Mouse (Mus musculus) brain, embryonic 14.5 days (tissue): ENCODE measurements around the gene Dusp22. TPM values are rescaled to one million over a fixed set of nuclear protein-coding genes. Genes with fewer than 3 reads are reported as not detected.
A peak's percentile ranks its signal among the peaks of the same experiment; 100 is the strongest.

ENCODE experiments used
- DNase-seq: peaks from one replicate; pipeline ENCODE4 v3.0.0-alpha.2; 2011; ENCODE audit warnings: low read depth
- CTCF ChIP-seq: fragments of 200-500 bp; IDR thresholded peaks from 2 replicates; pipeline ENCODE4 v1.5.1; 2012; ENCODE audit warnings: inconsistent platforms, mild to moderate bottlenecking, moderate library complexity, borderline replicate concordance; ENCODE audit not compliant: insufficient read depth, insufficient read length; ENCODE audit errors: extremely low read depth
- POLR2A ChIP-seq: fragments of 200-500 bp; IDR thresholded peaks from 2 replicates; pipeline ENCODE4 v1.6.1; 2012; ENCODE audit warnings: mild to moderate bottlenecking, inconsistent platforms, borderline replicate concordance; ENCODE audit not compliant: poor library complexity, insufficient read depth, insufficient read length, severe bottlenecking; ENCODE audit errors: extremely low read depth
- polyA plus RNA-seq: library from polyadenylated mRNA; depleted of rRNA; stranded (reverse); fragments of >200 nt; gene quantifications from 2 replicates; pipeline ENCODE4 v1.2.3, GENCODE M21; 2012; rRNA removed

Dusp22 gene
- polyA plus RNA-seq, 1 experiment = 20.4 TPM

DNA sequence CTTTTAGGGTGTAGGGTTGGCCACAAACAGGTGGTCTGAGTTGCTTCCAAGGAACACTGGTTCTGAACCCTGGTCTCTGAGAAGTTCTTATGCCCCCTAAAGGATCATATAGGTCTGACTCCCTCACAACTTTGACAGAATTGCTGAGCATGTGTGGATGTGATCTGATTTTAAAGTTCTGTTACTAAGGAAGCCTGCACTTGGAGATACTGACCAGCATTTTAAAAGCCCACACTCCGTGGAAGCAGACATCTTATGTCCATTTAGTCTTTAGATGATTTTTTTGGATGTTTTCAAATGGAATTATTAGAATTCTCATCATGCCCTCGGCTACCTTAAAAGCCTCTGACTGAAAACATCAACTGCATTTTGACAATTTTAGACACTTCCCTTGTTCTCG, 95.8 kb downstream of the Dusp22 start:
- DNase-seq = no peak
- TF ChIP-seq POLR2A (no peak), CTCF (no peak)

DNA sequence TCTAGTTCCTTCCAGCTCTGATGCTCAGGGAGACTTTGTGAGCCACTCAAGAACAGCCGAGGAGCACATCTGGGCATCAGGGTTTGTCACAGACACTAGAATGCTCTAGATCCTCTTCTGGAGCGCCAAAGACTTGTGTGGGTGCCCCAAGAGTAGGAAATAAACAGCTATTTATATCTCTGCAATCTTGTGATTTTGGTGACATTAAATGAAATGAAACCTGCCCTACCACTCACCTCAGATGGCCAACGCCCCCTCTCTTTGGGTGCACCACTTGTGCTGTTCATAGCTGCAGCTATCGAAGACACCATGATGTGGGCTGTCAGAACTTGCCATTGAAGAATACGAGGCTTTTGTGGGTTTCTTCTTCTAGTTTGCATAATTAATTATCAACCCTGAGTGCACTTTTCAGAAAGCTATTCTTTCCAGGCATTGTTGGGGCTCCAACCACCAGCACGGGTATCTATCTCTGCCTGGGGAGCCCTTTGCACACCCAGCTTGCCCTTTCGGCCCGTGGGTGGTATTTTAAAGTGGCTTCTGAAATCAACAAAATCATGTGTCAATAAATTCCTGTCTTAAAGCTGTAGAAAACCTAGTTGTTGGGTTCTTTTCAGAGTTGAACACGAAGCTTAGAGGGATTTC, 96.3 kb downstream of the Dusp22 start:
- TF ChIP-seq POLR2A (no peak), CTCF (no peak)
- DNase-seq = no peak

DNA sequence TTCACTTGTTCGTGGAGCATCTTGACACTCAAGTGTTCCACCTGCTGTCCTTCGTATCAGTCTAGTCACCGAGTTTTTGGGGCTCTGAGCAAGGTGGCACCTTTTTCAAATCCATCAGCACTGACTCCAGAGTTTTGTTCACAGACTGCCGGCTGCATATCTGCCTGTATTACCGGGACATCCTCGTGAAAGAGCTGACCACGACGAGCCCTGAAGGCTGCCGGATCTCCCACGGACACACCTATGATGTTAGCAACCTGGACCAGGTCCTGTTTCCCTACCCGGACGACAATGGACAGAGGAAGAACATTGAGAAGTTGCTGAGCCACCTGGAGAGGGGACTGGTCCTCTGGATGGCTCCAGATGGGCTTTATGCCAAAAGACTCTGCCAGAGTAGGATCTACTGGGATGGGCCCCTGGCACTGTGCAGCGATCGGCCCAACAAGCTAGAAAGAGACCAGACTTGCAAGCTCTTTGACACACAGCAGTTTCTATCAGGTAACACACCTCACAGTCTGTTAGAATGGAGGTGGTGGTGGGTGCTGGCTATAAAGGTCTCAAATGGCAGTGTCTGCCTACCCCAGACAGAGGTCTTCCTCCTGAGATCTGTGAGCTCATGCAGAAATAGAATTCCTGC, 97.6 kb downstream of the Dusp22 start:
- no peak for DNase-seq
- TF ChIP-seq CTCF = no peak
- TF ChIP-seq POLR2A = no peak

- peak; percentile 29 for DNase-seq
- no peak for TF ChIP-seq POLR2A
- no peak for TF ChIP-seq CTCF
Observed at GRCm38 (mm10) chr13:30758789-30759381, 99.1 kb downstream of the Dusp22 start.

DNA sequence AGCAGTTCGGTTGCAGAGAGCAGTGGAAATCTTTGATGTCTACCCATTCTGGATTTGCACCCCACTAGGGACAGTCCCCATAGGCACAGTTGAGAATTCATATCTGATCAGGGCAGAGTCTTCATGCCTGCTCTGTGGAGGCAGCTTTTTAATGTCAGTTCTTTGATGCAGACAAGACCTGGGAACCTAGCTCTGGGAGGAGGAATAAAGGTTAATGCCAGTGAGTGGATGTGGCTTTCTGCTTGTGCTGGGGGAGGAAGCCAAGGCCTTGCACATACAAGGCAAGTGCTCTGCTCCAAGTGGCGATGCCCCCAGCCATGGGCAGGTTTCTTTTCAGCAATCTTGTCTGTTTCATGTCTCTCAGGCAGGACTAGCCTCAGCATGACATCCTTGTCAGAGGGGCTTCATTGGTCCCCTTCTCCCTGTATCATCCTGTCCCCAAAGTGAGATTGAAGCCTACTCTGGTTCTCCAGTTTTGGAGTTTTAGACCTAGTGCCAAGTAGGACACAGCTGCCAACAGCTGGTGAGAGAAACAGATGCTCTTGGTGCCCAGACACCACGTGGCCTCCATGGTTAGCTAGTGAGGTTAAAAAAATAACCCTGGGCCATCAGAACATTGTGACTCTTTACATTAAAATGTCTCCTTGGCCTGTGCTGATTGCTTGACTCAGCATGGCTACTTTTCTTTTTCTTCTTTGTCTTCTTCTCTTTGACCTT, 100.7 kb downstream of the Dusp22 start:
- TF ChIP-seq CTCF (no peak), POLR2A (no peak)
- DNase-seq = no peak

Other genes starting within 250 kb of the Dusp22 start
- gene Uqcrfs1, start 114.6 kb upstream of the Dusp22 start, polyA plus RNA-seq = 149 and 173 TPM in 2 replicates
- 0.05 and 0.06 TPM in 2 replicates for gene Irf4, start 89.2 kb downstream of the Dusp22 start, polyA plus RNA-seq